ENCODE assay signal across 8 mouse cellular contexts in the genomic region with DNA sequence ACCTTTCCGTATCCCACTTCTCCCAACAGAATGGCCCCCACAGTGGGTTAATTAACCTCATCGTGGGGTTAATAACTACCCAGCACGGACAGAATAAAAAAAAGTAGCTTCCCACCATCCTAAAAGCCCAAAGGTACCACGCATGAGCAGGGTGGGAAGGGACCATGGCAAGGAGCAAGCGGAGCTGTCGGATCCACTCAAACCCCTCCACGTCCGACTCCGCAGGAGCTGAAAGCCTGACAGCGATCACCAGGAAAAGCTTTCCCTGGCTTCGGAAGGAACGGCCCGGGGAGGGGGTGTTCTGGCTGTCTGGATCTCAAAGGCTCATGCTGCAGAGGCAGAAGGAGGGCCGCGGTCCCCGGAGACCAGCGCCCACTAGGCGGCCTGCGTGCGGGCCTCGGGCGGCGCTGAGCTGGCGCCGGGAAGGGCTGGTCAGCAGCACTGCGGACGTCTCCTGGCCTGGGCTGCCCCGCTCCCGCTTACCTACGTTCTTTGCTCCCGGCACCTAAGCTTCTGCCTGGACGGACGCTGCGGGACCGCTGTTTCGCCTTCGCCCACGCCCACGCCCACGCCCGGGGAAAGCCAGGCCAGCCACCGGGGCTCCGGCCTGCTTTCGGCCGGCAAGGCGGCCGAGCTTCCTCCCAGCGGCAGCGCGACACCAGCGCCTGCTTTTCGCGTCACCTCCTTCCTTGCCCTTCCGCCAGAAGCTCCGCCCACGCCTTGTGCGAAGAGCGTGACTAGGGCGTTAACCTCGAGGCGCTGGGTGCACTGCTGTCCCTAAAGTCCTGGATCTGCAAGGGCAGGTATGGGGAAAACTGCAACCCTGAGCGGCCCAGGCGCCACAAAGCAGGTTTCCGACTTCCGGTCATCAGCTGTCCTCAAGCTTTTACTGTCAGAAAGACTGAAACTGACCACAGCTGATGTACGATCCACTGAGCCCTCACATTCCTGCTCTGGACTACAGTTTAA. TPM values are rescaled to one million over a fixed set of nuclear protein-coding genes. Genes with fewer than 3 reads are reported as not detected.
DNase-seq lines count a peak whose midpoint lies in the region; ATAC-seq and TF ChIP-seq lines count a peak whose summit lies in the region.

Gene Senp5 (minus strand): TSS at position 779 of the 969 bp plus-strand sequence.

- peak; percentile 98 for DNase-seq in CH12.LX (ENCODE audit: extremely low read depth)
- peak; percentile 93 for DNase-seq in c-Kit-positive CD71-positive TER-119-negative erythroid progenitor cells, embryonic 14.5 days (ENCODE audit: low read depth)
- peak; percentile 91 for DNase-seq in forebrain, embryonic 11.5 days (ENCODE audit: low spot score)
- DNase-seq in kidney, postnatal 36 days = peak; percentile 96
- DNase-seq in telencephalon, adult 2 months (ENCODE audit: low read depth, low spot score) = peak; percentile 95

- dilution Hi-C loops in CH12.LX (cut with MboI; ENCODE audit: extremely low pct_ligation_motif_present, extremely low pct_unique_long_range_greater_than_20kb, low sequenced_read_pairs) = no loop called here

- H3K36me3 ChIP-seq in CH12.LX (replicated peaks in 1 of 2; ENCODE audit: control insufficient read depth in 1 of 2, insufficient read depth in 1 of 2, low read length in 1 of 2) = peaks cover 0 to 41% of the 10 kb centered on the region in 2 experiments
- H3K36me3 ChIP-seq in forebrain, embryonic 11.5 days (ENCODE audit: control insufficient read depth, insufficient read depth, low read length) = no peaks in the 10 kb centered on the region
- H3K36me3 ChIP-seq in heart, embryonic 16.5 days (ENCODE audit: control insufficient read depth, insufficient read depth) = no peaks in the 10 kb centered on the region
- no peaks in the 10 kb centered on the region; the same call in 1 of the 2 replicates for H3K36me3 ChIP-seq in liver, embryonic 15.5 days (replicated peaks)
- no peaks in the 10 kb centered on the region for H3K36me3 ChIP-seq in neural tube, embryonic 12.5 days

- H3K27ac ChIP-seq in CH12.LX (ENCODE audit: insufficient read depth, low read depth) = peak within 1 kb of the TSS; percentile 1; the same call in 1 of the 2 replicates
- H3K27ac ChIP-seq in forebrain, embryonic 11.5 days (ENCODE audit: low read depth, low read length) = no peak within 1 kb of the TSS
- peak within 1 kb of the TSS; percentile 79 for H3K27ac ChIP-seq in heart, embryonic 16.5 days (ENCODE audit: low read length)
- peak within 1 kb of the TSS; percentile 85 for H3K27ac ChIP-seq in liver, embryonic 15.5 days (replicated peaks)
- 0 out of 2 replicates have a peak within 1 kb of the TSS, but pooled peaks have one; percentile 53 for H3K27ac ChIP-seq in neural tube, embryonic 12.5 days

- H3K9me3 ChIP-seq in CH12.LX (replicated peaks; ENCODE audit: low read length) = no peaks in the 10 kb centered on the region
- no peaks in the 10 kb centered on the region for H3K9me3 ChIP-seq in forebrain, embryonic 11.5 days (ENCODE audit: control insufficient read depth, low read length)
- H3K9me3 ChIP-seq in heart, embryonic 16.5 days (replicated peaks; ENCODE audit: control insufficient read depth, low read length) = no peaks in the 10 kb centered on the region
- no peaks in the 10 kb centered on the region for H3K9me3 ChIP-seq in liver, embryonic 15.5 days (replicated peaks)
- no peaks in the 10 kb centered on the region for H3K9me3 ChIP-seq in neural tube, embryonic 12.5 days

- TF ChIP-seq EP300 in CH12.LX (IDR thresholded peaks at IDR 0.05; ENCODE audit: low read length) = no peak; the same call in 1 of the 2 replicates

- peak within 1 kb of the TSS; percentile 95 for H3K4me2 ChIP-seq in CH12.LX (ENCODE audit: insufficient read depth, low read depth, poor library complexity, severe bottlenecking)
- peak within 1 kb of the TSS; percentile 76 for H3K4me2 ChIP-seq in forebrain, embryonic 11.5 days (ENCODE audit: low read depth, low read length, severe bottlenecking)
- peak within 1 kb of the TSS; percentile 89 for H3K4me2 ChIP-seq in heart, embryonic 16.5 days (ENCODE audit: low read depth, low read length)
- H3K4me2 ChIP-seq in liver, embryonic 15.5 days = peak within 1 kb of the TSS; percentile 94
- peak within 1 kb of the TSS; percentile 93 for H3K4me2 ChIP-seq in neural tube, embryonic 12.5 days (replicated peaks)

- TF ChIP-seq POLR2A in CH12.LX (IDR thresholded peaks at IDR 0.05; ENCODE audit: low read depth, low read length) = peak; percentile 98

- ATAC-seq in forebrain, embryonic 11.5 days (replicated peaks; ENCODE audit: low FRiP score) = peak; percentile 95
- ATAC-seq in heart, embryonic 16.5 days (replicated peaks; ENCODE audit: extremely low read depth, insufficient read depth, low FRiP score) = peak; percentile 98
- ATAC-seq in liver, embryonic 15.5 days (ENCODE audit: insufficient read depth) = peak; percentile 93
- ATAC-seq in neural tube, embryonic 12.5 days (ENCODE audit: low FRiP score, low read depth) = peak; percentile 94

- H3K4me3 ChIP-seq in CH12.LX (replicated peaks in 1 of 3; ENCODE audit: low read depth in 2 of 3, low read length in 2 of 3, poor library complexity in 1 of 3) = peak within 1 kb of the TSS; percentile 71 to 98 (median 79)
- H3K4me3 ChIP-seq in forebrain, embryonic 11.5 days (ENCODE audit: low read depth, low read length) = peak within 1 kb of the TSS; percentile 56
- H3K4me3 ChIP-seq in heart, embryonic 16.5 days (ENCODE audit: low read length) = peak within 1 kb of the TSS; percentile 99
- peak within 1 kb of the TSS; percentile 82 for H3K4me3 ChIP-seq in liver, embryonic 15.5 days (replicated peaks)
- H3K4me3 ChIP-seq in neural tube, embryonic 12.5 days = peak within 1 kb of the TSS; percentile 97

- peak in 1 of 2 experiments; percentile 33; a peak in 2 of 4 replicates for TF ChIP-seq CTCF in CH12.LX (conservative IDR thresholded peaks at IDR 0.05 in 1 of 2, IDR thresholded peaks at IDR 0.05 in 1 of 2; ENCODE audit: low read depth in 2 of 2, low read length in 2 of 2)

- peaks cover 0 to 26% of the 10 kb centered on the region in 2 experiments; a peak in 2 of 4 replicates for H3K4me1 ChIP-seq in CH12.LX (ENCODE audit: control insufficient read depth in 1 of 2, insufficient read depth in 2 of 2)
- H3K4me1 ChIP-seq in forebrain, embryonic 11.5 days (replicated peaks; ENCODE audit: control insufficient read depth, insufficient read depth, low read length) = 0 out of 2 replicates have a peak, but pooled peaks cover 2% of the 10 kb centered on the region
- H3K4me1 ChIP-seq in heart, embryonic 16.5 days (ENCODE audit: control insufficient read depth, insufficient read depth, low read length) = peaks cover 14% of the 10 kb centered on the region
- peaks cover 32% of the 10 kb centered on the region for H3K4me1 ChIP-seq in liver, embryonic 15.5 days (replicated peaks)
- H3K4me1 ChIP-seq in neural tube, embryonic 12.5 days = peaks cover 19% of the 10 kb centered on the region

- H3K9ac ChIP-seq in CH12.LX (ENCODE audit: insufficient read depth, low read depth) = peak within 1 kb of the TSS; percentile 82
- peak within 1 kb of the TSS; percentile 88 for H3K9ac ChIP-seq in forebrain, embryonic 11.5 days (ENCODE audit: low read length)
- peak within 1 kb of the TSS; percentile 96 for H3K9ac ChIP-seq in heart, embryonic 16.5 days (ENCODE audit: low read length)
- peak within 1 kb of the TSS; percentile 83 for H3K9ac ChIP-seq in liver, embryonic 15.5 days
- peak within 1 kb of the TSS; percentile 90 for H3K9ac ChIP-seq in neural tube, embryonic 12.5 days

- H3K27me3 ChIP-seq in CH12.LX (replicated peaks) = no peaks in the 10 kb centered on the region
- no peaks in the 10 kb centered on the region for H3K27me3 ChIP-seq in forebrain, embryonic 11.5 days (ENCODE audit: control insufficient read depth, insufficient read depth, low read length)
- H3K27me3 ChIP-seq in heart, embryonic 16.5 days (ENCODE audit: control insufficient read depth, insufficient read depth, low read length) = no peaks in the 10 kb centered on the region
- H3K27me3 ChIP-seq in liver, embryonic 15.5 days = no peaks in the 10 kb centered on the region
- no peaks in the 10 kb centered on the region for H3K27me3 ChIP-seq in neural tube, embryonic 12.5 days (replicated peaks)

- H3K79me2 ChIP-seq in CH12.LX (replicated peaks; ENCODE audit: control insufficient read depth, extremely low read depth, insufficient read depth, poor library complexity, severe bottlenecking) = peaks cover 43% of the 10 kb centered on the region

- no peak for TF ChIP-seq RAD21 in CH12.LX (IDR thresholded peaks at IDR 0.05; ENCODE audit: low read depth, low read length)

- in situ Hi-C loops in CH12.LX (cut with MboI; ENCODE audit: low pct_ligation_motif_present, low pct_unique_long_range_greater_than_20kb, low sequenced_read_pairs) = no loop called here

- WGBS in forebrain, embryonic 11.5 days = 2% methylated on average over 66 of the region's 66 CpGs
- WGBS in heart, embryonic 16.5 days = under 1% methylated on average over 66 of the region's 66 CpGs
- WGBS in liver, embryonic 15.5 days (ENCODE audit: insufficient replicate concordance) = under 1% methylated on average over 66 of the region's 66 CpGs
- WGBS in neural tube, embryonic 12.5 days = 1% methylated on average over 66 of the region's 66 CpGs

TF ChIP-seq in CH12.LX, 34 proteins besides CTCF, POLR2A, EP300 and RAD21 (continues in another document):
- peak; percentile 48; the same call in 1 of the 2 replicates for TF ChIP-seq CHD2 (IDR thresholded peaks at IDR 0.05; ENCODE audit: low read length)
- no peak for TF ChIP-seq USF1 (IDR thresholded peaks at IDR 0.05; ENCODE audit: low read depth, low read length)
- TF ChIP-seq SIN3A (IDR thresholded peaks at IDR 0.05; ENCODE audit: low read length) = peak; percentile 99
- TF ChIP-seq TCF12 (IDR thresholded peaks at IDR 0.05; ENCODE audit: low read depth, low read length) = peak; percentile 91
- peak; percentile 85; the same call in 1 of the 2 replicates for TF ChIP-seq UBTF (IDR thresholded peaks at IDR 0.05; ENCODE audit: low read depth, low read length)
- TF ChIP-seq MXI1 (IDR thresholded peaks at IDR 0.05; ENCODE audit: low read depth, low read length) = peak; percentile 96
- no peak for TF ChIP-seq JUND (conservative IDR thresholded peaks at IDR 0.05; ENCODE audit: low read depth, low read length)
- TF ChIP-seq PAX5 (IDR thresholded peaks at IDR 0.05; ENCODE audit: low read length) = no peak
- no peak for TF ChIP-seq RCOR1 (conservative IDR thresholded peaks at IDR 0.05; ENCODE audit: low read depth, low read length)
- TF ChIP-seq ZKSCAN1 (IDR thresholded peaks at IDR 0.05; ENCODE audit: borderline replicate concordance, low read depth, low read length) = peak; percentile 15; the same call in 1 of the 2 replicates

RNA-seq across cellular contexts. Expression of gene Senp5, which starts in this region (rescaled TPM):
- total RNA-seq in CH12.LX (2012; rRNA removed) (19.3 and 22.1 TPM in 2 replicates), CH12.LX (2014; rRNA removed) (31.2 and 32.5 TPM in 2 replicates)
- polyA plus RNA-seq in CH12.LX (2012; ENCODE audit: insufficient read length, low read depth) = 27.2 and 28.8 TPM in 2 replicates
- polyA plus RNA-seq in forebrain, embryonic 11.5 days (2014; fragmentation: Nextera tagmentation; extraction: Ambion mirVana) = 13.6 and 15.2 TPM in 2 replicates
- polyA plus RNA-seq in heart, embryonic 16.5 days (2015; fragmentation: Nextera tagmentation; extraction: Ambion mirVana) = 10.0 TPM in 2 replicates
- 4.7 and 5.1 TPM in 2 replicates for polyA plus RNA-seq in liver, embryonic 15.5 days (2015; fragmentation: Nextera tagmentation; extraction: Ambion mirVana)
- polyA plus RNA-seq in neural tube, embryonic 12.5 days (2016; fragmentation: Nextera tagmentation; extraction: Ambion mirVana) = 23.2 and 25.6 TPM in 2 replicates
